In genomic region chr11:73146026-73146974, GRCm38 (mm10) we compare ENCODE assay signal across 17 mouse cellular contexts. TPM values are rescaled to one million over a fixed set of nuclear protein-coding genes. Genes with fewer than 3 reads are reported as not detected.
DNase-seq lines count a peak whose midpoint lies in the region; TF ChIP-seq lines count a peak whose summit lies in the region.
"Had no signal": no experiment of that assay in that cellular context is flagged by ENCODE, and none has a peak within 500 bp of the region (broad histone marks: within the 10 kb centered on the region; RNA-seq: fewer than 3 reads in every experiment).

No protein-coding gene starts in this region.

- no peaks in the 10 kb centered on the region for H3K36me3 ChIP-seq in E14TG2a.4 (ENCODE audit: insufficient read depth, low read length)
- H3K36me3 ChIP-seq: heart, embryonic 15.5 days; stomach, embryonic 15.5 days had no signal

- peaks cover 68% of the 10 kb centered on the region for H3K4me1 ChIP-seq in E14TG2a.4 (replicated peaks; ENCODE audit: low read depth, low read length)
- H3K4me1 ChIP-seq: heart, embryonic 15.5 days; stomach, embryonic 15.5 days had no signal

- no peaks in the 10 kb centered on the region for H3K9me3 ChIP-seq in E14TG2a.4 (ENCODE audit: low read length)
- H3K9me3 ChIP-seq: heart, embryonic 15.5 days; stomach, embryonic 15.5 days had no signal

- DNase-seq in embryo, embryonic 11 days = peak; percentile 12
- DNase-seq in embryo, embryonic 9.5 days (ENCODE audit: extremely low spot score) = no peak
- DNase-seq in kidney, adult 18-20 months = peak; percentile 49
- no peak for DNase-seq in kidney, postnatal 10 days
- peak; percentile 34 to 57 for DNase-seq in gastrocnemius, adult 8-10 months (ENCODE audit: low spot score in 2 of 2)
- no peak for DNase-seq in left cerebral cortex, adult 18-20 months (ENCODE audit: low spot score in 2 of 2)
- DNase-seq in cerebellum, adult 9-11 months = no peak
- DNase-seq: cerebellum, postnatal 25 days; heart, adult 18-20 months; layer of hippocampus, postnatal 36 days; lung, embryonic 14.5 days; midbrain, embryonic 14.5 days; right cerebral cortex, adult 18-20 months had no signal

- no peaks in the 10 kb centered on the region for H3K27me3 ChIP-seq in E14TG2a.4 (ENCODE audit: insufficient read depth, low read length)
- H3K27me3 ChIP-seq: heart, embryonic 15.5 days; Patski; stomach, embryonic 15.5 days had no signal

- no peak for TF ChIP-seq CTCF in E14TG2a.4 (conservative IDR thresholded peaks at IDR 0.05; ENCODE audit: low read length)

- H3K4me3 ChIP-seq in E14TG2a.4 (replicated peaks; ENCODE audit: low read length) = peak overlapping the region; percentile 52
- H3K4me3 ChIP-seq: heart, embryonic 15.5 days; stomach, embryonic 15.5 days had no signal

RNA-seq across cellular contexts. Expression of gene Haspin, which starts 8.2 kb away (rescaled TPM):
- total RNA-seq in gastrocnemius, adult 8-10 months (2022) = not detected
- total RNA-seq in left cerebral cortex, adult 18-20 months (2021) = under 1 TPM; 0.12 TPM

RNA-seq across cellular contexts. Expression of gene P2rx5, which starts 13.9 kb away (rescaled TPM):
- total RNA-seq in gastrocnemius, adult 8-10 months (2022) = 1 to 10 TPM; 6.4 to 9.5 (median 7.0) TPM
- under 1 TPM; 0.35 to 0.54 TPM for total RNA-seq in left cerebral cortex, adult 18-20 months (2021)

RNA-seq across cellular contexts. Expression of gene Emc6, which starts 30.5 kb away (rescaled TPM):
- total RNA-seq in gastrocnemius, adult 8-10 months (2022) = 10 to 100 TPM; 80.9 to 89.6 (median 84.1) TPM
- 10 to 100 TPM; 48.0 to 53.3 TPM for total RNA-seq in left cerebral cortex, adult 18-20 months (2021)

RNA-seq across cellular contexts. Expression of gene Tax1bp3, which starts 30.6 kb away (rescaled TPM):
- total RNA-seq in gastrocnemius, adult 8-10 months (2022) = 1 to 10 TPM; 4.9 to 9.2 (median 7.2) TPM
- 10 to 100 TPM in 1 of 2 experiments, 1 to 10 TPM in 1; 9.2 to 10.6 TPM for total RNA-seq in left cerebral cortex, adult 18-20 months (2021)

RNA-seq across cellular contexts. Expression of gene Ctns, which starts 52.5 kb away (rescaled TPM):
- 1 to 10 TPM; 3.3 to 4.3 (median 4.1) TPM for total RNA-seq in gastrocnemius, adult 8-10 months (2022)
- 10 to 100 TPM; 18.6 to 20.8 TPM for total RNA-seq in left cerebral cortex, adult 18-20 months (2021)

Comparison
In these comparisons a context has a peak if more than half of its experiments do, and no peak if none do; other contexts are left out.
1. DNase-seq: peak in embryo, embryonic 11 days (single experiment), kidney, adult 18-20 months (single experiment) and gastrocnemius, adult 8-10 months (2 of 2); none in embryo, embryonic 9.5 days (single experiment), kidney, postnatal 10 days (single experiment), left cerebral cortex, adult 18-20 months (0 of 2) and cerebellum, adult 9-11 months (single experiment).
2. RNA of gene P2rx5, which starts 13.9 kb away (total RNA-seq): 6.4 to 9.5 TPM in gastrocnemius, adult 8-10 months; 0.35 to 0.54 TPM in left cerebral cortex, adult 18-20 months; every median in the first group is over 4 times any median in the second.